16 mouse cellular contexts compared by ENCODE assay signal in genomic region chr6:80905220-80905619, GRCm38 (mm10).
"Had no signal": no experiment of that assay in that cellular context is flagged by ENCODE, and none has a peak within 500 bp of the region (broad histone marks: within the 10 kb centered on the region; RNA-seq: fewer than 3 reads in every experiment).

No protein-coding gene starts in this region.

- H3K4me2 ChIP-seq: liver, embryonic 11.5 days; liver, embryonic 15.5 days; midbrain, embryonic 15.5 days; neural tube, embryonic 12.5 days had no signal

- H3K9me3 ChIP-seq: liver, embryonic 15.5 days; midbrain, embryonic 10.5 days; midbrain, embryonic 15.5 days; neural tube, embryonic 12.5 days had no signal

- H3K4me1 ChIP-seq: liver, embryonic 15.5 days; midbrain, embryonic 10.5 days; midbrain, embryonic 15.5 days; neural tube, embryonic 12.5 days had no signal

- H3K4me3 ChIP-seq: liver, embryonic 15.5 days; midbrain, embryonic 10.5 days; midbrain, embryonic 15.5 days; neural tube, embryonic 12.5 days had no signal

- H3K27ac ChIP-seq: liver, embryonic 15.5 days; midbrain, embryonic 10.5 days; midbrain, embryonic 15.5 days; neural tube, embryonic 12.5 days had no signal

- DNase-seq: kidney, adult 2 months; kidney, postnatal 25 days; left cerebral cortex, postnatal 4 days; lung, adult 2 months; lung, postnatal 36 days; right cerebral cortex, postnatal 4 days; spleen, adult 18-20 months; thymus, adult 2 months; thymus, postnatal 25 days had no signal

- H3K27me3 ChIP-seq: liver, embryonic 15.5 days; midbrain, embryonic 15.5 days; neural tube, embryonic 12.5 days had no signal

- ATAC-seq: intestine, embryonic 16.5 days; lung, postnatal 0 days; midbrain, embryonic 15.5 days had no signal

- H3K9ac ChIP-seq: liver, embryonic 15.5 days; midbrain, embryonic 15.5 days; neural tube, embryonic 12.5 days had no signal

- H3K36me3 ChIP-seq: liver, embryonic 15.5 days; midbrain, embryonic 10.5 days; midbrain, embryonic 15.5 days; neural tube, embryonic 12.5 days had no signal
